Mouse (Mus musculus) c-Kit-positive CD71-positive TER-119-negative erythroid progenitor cells, embryonic 14.5 days (primary cell): ENCODE results near the gene Rpl12.
A peak's percentile ranks its signal among the peaks of the same experiment; 100 is the strongest.

Source experiments
- DNase-seq: peaks from one replicate; pipeline ENCODE4 v3.0.0-alpha.2; 2013; ENCODE audit warnings: low read depth

Gene Rpl12

DNA sequence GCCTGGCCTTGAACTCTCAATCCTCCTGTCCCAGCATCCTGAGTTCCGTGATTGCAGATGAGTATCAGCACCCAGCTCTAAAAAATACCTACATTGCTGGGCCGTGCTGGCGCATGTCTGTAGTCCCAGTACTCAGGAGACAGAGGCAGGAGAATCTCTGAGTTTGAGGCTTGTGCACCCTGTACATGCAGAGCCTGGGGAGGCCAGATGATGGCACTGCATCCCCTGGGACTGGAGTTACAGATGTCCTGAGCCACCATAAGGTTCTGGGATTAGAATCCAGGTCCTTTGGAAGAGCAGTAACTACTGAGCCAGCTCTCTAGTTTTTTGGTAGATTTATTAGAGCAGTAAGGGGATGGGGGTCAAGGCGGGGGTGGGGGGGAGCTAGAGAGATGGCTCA is 20.9 kb upstream of the Rpl12 start:
- no peak for DNase-seq

DNA sequence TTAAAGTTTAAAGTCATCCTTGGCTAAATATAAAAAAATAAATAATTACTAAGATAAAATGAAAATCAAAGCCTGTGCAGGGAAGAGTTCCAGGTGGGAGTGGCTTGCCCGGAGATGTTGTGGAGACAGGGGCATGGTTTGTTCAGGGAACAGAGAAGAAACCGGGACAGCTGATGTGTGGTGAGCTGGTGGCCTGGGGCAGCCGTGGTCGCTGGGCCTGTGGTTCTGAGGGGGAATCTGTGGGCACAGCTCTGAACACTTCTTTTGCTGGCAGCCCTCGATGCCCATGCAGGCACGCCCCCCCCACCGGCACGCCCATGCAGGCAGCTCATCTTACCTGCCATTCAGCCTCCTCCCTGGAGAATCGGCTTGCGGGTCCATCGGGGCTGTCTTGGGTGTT is 13.9 kb upstream of the Rpl12 start:
- DNase-seq: no peak

DNA sequence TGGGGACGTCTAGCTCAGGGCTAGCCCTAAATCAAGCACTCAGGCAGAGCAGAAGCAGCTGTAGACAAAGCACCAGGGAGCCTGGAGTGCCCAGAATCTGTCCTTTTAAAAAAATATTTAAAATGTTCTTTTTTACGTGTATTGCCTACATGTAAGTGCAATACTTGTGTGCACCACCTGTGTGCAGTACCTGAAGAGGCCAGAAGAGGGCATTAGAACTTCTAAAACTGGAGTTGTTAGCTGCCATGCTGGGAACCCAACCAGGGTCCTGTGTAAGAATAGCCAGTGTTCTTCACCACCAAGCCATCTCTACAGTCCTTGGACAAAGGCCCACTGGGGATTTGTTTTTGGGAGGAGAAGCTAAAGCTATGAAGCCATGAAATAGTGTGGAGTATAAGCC is 6.8 kb upstream of the Rpl12 start:
- DNase-seq: no peak

DNA sequence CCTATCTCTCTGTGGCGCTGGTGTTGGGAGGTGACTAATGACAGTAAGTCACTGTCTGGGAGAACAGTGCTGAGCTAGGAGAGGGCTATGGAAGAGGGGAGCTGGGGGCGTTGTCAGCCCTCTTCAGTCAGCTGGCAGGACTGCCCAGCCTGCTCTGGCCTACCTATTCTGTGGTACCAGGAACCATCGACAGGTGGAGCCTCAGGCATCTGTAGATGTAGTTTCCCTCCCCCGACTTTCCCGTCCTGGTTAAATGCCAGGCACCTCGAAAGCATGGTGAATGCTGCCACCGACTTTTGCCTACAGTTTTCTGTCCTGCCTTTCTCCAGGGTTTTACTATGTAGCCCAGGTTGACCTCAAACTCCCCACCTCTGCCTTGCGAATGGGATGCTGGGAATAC is 4.0 kb upstream of the Rpl12 start:
- DNase-seq: no peak

DNA sequence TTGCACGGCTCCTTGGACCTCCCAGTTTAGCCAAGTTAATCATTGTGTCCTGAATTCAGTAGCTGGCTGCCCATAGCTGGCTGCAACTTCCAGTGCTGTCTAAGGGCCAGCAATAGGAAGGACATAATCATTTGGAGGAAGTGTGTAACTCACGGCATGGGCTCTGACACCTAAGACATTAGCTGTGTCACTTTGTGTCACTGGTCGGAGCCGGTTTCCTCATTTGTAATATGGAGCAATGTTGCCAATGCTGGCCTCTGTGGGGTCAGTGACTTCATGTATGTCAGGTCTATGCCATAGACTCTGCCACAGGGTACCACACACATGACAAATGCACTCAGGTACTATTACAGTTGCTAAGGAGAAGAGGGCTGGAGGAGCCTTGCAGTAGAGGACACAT is 1.1 kb upstream of the Rpl12 start:
- DNase-seq: no peak

DNA sequence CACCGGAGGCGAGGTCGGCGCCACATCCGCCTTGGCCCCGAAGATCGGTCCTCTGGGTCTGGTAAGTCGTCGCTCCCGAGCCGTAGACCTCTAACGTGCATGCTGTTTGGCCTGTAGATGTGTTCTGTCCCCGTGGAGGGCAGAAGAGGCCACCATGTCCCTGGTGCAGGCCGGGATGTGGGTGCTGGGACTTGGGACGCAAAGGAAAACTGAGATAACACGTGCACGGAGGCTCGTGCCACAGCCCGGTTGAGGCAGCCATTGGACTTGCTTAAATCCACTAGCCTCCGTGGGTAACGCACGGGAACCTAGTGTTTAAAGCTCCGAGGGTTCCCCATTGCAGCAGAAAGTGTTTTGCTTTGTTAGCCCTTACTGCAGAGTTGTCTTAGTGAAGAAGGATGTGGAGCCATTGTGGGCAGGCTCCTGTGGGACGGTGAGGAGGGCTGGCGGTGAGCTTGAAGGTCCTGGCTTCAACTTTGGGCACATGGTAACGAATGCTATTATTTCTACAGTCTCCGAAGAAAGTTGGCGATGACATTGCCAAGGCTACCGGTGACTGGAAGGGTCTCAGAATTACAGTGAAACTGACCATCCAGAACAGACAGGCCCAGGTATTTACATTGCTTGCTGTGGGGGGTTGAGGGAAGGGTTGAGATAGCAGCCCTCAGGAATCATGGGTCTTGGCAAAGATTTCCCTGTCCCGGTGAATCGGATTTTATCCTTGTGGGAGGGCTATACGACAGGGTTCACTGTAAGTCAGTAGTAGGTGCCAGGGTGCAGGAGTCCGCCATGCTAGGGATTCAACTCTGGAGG is 909 bp downstream of the Rpl12 start:
- DNase-seq: no peak

DNA sequence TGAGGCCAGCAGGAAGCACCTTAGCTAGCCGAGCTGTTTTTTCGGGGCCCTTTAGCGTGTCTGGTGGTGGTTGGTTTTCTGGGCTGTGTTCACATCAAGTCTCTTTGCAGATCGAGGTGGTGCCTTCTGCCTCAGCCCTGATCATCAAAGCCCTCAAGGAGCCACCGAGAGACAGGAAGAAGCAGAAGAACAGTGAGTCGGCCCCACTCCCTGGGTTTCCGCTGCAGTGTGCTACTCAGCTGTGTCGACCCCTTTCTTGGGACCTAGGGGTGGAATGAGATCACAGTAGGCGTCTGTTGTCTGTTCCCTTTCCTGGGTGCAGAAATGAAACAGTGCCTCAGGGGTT is 1.5 kb downstream of the Rpl12 start:
- DNase-seq: no peak

DNA sequence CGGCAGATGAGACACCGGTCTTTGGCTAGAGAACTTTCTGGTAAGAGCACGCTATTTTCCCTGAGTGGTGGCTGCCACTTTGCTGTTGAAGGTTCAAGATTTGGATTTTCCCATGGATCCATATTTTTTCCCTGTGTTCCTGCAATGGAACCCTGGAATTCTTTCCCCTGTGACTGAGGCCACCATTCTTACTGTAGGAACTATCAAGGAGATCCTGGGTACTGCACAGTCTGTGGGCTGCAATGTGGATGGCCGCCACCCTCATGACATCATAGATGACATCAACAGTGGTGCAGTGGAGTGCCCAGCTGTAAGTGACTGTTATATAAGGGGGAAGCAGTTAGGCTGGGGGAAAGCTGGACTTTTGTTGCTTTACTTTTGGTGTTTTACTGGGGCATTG is 2.2 kb downstream of the Rpl12 start:
- DNase-seq: no peak

DNA sequence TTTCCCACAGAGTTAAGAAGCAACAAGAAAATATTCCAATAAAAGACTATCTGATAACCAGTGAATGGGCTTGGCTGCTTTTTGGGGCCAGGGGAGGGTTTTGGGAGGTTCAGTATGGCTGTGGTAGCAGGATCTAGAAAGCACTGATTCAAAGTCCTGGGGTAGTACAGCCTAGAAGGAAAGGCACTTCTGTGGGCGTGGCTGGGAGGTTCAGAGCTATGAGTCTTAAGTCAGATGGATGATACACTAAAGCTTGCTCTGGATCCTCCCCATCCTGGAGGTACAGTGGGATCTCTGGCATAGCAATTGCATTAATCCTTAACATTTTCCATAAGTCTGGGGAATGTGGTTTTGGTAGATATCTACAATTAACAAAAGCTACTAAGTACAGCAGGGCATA is 2.6 kb downstream of the Rpl12 start:
- DNase-seq: no peak

DNA sequence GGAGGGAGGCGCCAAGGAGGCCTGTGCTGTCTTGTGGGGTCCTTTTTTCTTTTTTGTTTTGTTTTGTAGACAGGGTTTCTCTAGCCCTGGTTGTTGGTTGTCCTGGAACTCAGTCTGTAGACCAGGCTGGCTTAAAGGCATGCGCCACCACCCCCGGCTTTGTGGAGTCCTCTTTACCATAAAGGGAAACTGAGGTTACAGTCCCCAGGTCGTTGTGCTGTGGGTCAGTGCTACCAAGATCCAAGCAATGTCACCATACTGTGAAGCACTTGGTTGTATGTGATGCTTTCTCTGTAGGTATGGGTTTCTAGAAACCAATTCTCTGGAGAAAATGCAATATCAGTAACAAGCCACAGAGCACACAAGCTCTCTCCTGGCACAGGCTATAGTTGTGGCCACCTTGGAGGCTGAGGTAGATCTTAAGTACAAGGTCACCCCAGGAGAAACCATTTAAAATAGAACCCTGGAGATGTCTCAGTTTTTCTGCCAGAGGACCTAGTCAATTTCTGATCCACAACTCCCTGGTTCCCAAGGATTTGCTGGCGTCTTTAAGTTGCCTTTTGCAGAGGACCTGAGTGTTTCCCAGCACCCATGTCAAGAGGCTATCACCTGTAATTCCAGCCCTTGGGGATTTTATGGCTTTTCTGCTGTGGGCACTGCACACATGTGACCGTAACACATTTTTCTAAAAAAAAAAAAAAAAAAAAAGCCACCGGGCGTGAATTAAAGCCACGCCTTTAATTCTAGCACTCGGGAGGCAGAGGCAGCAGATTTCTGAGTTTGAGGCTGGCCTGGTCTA is 3.5 kb downstream of the Rpl12 start:
- peak; percentile 44 for DNase-seq

DNA sequence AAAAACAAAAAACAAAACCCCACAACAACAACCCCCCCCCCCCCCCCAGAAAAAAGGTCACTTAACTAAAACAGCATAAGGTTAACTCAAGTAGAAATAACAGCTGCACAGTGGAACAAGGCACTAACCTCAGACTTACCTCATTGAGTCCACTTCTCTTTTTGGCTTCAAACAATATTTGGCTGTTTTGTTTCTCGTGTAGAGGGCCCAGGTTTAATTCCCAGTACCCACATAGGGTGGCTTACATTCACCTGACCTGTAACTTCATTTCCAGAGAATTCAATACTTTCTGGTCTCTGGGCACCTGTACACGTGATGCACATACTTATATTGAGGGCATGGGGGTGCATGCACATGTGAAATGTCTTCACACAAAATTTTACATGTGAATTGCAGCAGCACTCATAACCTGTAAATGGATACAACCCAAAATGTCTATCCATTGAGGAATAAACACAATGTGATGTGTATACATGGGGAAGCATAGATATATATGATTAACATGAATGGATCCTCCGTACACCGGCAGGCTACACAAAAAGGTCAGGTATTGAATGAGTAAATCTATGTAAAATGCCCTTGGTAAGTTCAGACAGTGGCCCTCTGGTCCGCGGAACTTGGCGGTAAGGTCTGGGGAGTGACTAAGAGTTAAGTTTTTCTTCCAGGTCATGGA is 4.3 kb downstream of the Rpl12 start:
- peak; percentile 34 for DNase-seq

DNA sequence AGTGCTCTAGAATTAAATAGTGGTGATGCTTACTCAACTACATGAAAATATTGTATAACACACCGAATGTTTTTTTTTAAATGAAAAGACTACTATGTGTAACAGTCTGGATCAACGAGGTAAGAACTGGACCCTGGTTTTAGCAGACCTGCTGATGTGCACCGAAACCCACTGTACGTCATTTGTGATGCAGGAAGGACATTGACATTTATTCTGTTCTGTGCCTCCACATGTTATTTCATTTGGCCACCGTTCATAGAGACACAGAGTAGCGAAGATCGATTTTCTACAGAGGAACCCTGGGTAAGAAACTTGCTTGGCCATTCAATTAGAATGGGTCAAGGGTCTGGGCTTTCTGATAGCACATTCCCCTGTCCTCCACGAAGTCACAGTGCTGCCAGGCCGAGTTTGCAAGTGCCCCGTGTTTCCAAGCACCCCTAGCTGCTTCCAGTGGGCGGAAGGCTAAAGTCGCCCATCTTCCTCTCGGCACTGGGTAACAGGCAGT is 4.9 kb downstream of the Rpl12 start:
- no peak for DNase-seq

DNA sequence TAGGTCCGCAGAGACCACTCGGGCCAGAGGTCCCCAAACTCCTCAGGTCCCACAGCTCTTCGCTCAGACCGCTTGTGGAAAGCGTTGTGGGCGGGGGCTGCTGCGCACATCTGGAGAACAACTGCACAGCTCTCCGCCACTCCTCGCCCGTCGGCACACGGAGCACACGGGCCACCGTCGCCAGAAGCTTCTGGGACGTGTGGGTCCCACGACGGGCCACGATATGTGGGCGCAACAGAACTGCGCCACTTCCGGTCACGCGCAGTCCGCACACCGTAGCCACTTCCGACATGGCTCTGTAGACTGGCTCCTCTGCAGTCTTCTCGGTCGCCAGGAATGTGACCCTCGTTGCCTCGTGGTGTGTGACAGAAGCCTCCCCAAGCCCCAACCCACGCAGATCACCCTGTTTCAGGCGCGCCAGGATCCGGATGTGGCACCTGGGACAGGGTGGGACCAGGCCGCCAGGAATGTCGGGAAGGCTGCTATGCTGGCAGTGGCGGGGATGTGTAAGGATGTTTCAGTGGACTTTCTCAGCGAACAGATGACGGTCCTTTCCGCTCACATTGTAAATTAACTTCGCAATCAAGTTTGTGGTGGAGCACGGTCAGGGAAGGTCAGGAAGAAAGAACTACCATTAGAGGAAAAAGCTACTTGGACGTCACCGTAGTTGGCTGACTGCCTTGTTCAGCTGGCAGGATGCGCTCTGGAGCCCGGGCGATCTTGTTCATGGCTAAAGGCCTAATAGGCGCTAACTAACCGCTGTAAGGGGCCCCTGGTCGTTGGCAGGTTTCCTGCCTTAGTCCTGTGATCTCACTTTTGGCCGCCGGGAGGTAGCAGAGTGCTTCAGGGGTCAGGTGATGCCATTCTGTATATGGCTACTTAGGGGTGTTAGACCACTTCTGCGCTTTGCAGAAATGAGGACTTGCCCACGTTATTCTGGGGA is 5.6 kb downstream of the Rpl12 start:
- peak; percentile 76 for DNase-seq

DNA sequence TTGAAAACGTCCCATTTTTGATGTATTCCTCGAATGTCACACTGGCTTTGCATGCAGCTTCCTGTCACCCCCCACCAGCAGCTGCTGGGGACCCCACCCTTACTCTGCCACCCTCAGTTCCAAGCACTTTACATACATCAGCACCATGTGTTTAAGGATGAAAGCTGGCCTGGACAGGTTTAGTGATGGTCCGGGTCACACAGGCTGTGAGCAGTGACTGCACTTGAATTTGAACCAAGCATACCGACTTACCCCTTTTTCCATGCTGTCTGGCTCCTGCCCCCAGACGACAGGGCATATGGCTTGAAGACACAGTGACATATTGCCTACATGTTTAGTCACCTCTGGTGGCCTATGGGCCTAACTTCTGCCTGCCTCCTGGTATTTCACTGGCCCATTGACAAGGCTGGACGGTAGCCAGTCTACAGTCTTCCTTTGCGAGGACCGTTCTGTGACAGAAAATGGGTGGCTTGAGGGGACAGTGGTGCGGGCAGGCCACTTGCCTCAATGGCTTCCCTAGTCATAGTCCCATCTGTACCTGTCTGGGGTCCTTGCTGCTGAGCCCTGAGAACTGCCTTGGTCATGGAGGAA is 6.8 kb downstream of the Rpl12 start:
- DNase-seq: no peak

DNA sequence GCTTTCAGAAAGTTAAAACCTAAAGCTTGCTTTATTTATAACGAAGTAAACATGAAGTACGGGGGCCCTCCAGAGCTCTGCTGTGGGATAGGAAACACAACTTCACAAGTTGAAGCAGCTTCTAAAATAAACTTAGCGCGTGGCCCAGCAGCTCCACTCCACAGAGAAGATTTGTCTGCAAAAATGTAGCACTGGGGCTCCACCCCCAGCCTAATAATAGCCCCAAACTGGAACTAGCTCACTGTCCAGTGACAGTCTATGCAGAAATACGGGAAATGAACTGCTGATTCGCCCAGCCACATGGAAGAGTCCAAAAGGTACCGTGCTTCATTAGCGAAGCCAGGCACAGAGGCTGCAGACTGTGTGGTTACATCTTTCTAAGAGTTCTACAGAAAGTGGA is 8.0 kb downstream of the Rpl12 start:
- no peak for DNase-seq

DNA sequence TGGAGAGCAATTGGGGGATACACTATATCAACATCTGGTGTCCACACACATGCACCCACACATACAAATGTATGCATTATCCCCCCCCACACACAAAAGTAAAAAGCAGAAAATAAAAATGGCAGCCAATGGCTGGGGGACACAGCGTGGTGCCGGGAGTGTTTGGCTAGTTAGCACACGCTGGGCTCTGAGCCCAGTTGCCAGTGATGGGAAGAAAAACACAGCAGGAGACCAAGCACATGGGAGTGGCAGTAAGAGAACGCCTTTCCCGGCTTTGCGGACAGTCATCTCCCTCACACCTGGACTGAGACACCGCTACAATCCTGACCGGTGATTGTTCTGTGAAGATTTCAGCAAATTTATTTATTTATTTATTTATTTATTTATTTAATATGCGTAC is 9.9 kb downstream of the Rpl12 start:
- DNase-seq: no peak

DNA sequence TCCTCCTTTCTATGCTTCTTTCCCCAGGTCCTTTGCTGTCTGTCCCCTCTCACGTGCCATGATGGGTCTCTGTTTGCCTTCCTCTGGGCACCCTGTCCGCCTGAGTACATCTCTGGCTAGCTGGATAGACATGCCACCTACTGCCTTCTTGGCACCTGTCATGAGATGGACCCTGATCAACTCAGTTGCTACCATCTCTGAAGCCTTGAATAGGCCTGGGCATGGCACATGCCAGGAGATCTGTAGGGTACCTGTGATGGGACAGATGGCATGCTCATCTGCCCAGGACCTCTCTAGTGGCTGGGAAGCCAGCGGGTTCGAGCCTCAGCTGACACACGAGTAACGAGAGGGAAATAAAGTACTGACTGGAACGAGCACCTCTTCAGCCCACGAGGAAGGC is 12.9 kb downstream of the Rpl12 start:
- DNase-seq: no peak

DNA sequence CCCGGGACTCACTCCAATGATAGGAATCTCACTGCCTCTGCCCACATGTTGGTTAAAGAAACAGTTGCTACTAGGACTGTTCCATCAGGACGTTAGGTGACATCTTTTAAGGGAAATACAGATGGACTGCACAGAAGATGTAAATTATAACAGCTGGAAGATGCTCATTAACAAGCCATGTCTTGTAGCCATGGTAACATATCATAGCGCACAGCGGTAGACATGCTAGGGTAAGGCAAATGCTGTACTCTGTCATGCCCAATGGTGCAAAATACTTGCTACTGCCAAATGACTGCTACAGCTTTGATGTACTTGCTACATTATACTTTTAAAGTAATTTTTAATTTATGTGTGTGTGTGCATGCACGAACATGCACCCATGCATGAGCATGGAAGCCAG is 15.8 kb downstream of the Rpl12 start:
- no peak for DNase-seq

DNA sequence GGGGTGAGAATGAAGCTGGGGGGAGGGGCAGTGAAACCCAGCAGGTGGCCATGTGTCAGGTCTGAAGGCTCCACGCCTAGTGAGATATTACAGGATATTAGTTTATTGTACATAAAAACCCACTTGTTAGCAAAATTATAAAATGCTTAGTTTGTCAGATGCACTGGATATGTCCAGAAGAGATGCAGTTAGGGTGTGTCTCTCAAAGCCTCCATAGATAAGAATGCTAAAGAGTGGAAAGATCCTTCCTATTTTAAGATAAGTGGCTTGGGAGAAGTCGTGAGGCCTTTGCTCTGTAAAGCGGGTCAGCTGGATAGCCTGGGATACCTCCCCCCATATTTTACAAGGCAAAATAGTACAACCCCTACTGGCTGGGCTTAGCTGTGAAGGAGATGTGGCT is 17.3 kb downstream of the Rpl12 start:
- no peak for DNase-seq

DNA sequence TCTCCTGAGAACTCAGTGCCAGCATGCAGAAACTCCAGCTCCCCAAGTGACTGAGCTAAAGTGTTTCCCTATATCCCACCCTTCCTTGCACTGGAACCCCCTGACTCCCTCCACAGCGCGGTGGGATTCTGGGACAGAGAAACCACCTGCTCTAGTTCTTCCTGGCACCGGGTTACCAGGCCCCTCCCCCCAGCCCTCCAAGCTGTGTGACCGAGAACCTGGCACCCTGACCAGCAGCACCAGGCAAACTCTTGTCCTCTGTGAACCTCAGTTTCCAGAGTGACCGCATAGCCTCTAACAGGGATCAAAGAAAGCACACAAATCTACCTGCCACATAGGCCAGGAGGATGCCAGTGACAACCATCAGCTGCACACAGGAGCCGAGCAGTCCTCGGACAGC is 18.3 kb downstream of the Rpl12 start:
- DNase-seq: no peak

DNA sequence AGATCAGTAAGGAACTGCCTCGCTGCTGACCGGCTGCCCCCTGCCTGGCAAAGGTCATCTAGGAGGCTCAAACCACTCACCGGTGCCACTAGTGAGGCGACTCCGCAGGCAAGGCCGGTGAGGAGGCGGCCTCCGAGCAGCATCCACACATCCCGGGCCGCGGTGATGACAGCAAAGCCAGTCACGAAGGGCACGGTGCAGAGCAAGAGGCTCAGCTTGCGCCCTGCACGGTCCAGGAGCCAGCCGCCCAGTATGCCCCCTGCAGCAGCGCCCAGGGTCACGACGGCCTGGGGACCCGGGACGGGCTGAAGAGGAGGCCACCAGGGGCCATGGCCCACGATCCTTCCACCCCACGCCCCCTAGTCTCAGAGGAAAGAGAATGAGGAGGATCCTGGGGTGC is 19.9 kb downstream of the Rpl12 start:
- DNase-seq: no peak
